ENCODE assay signal across 14 mouse cellular contexts in the genomic region with DNA sequence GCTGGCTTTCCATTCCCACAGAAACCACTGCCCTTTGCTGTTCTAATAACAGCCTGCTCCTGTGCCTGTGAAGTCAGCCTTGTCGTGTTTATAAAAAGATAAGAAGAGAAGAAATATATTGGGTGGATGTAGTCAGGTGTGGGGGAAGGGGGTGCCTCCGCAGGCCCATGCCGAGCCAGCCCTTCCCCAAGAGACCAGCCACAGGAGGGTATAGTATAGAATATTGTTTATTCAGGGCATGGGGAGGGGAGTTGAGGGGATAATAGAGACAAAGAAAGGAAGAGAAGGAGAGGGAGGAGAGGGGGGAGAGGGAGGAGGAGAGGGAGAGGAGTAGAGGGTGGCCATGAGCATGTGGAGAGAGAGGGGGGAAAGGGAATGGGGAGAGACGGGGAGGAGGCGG. TPM values are rescaled to one million over a fixed set of nuclear protein-coding genes. Genes with fewer than 3 reads are reported as not detected.
"Had no signal": no experiment of that assay in that cellular context is flagged by ENCODE, and none has a peak within 500 bp of the region (broad histone marks: within the 10 kb centered on the region; RNA-seq: fewer than 3 reads in every experiment).

No protein-coding gene starts in this region.

- H3K27me3 ChIP-seq: liver, embryonic 13.5 days; lung, embryonic 15.5 days had no signal

- H3K9me3 ChIP-seq: limb, embryonic 12.5 days; liver, embryonic 13.5 days; lung, embryonic 15.5 days had no signal

- H3K4me2 ChIP-seq: limb, embryonic 12.5 days; liver, embryonic 13.5 days; lung, embryonic 15.5 days had no signal

- DNase-seq: kidney, adult 11 months; kidney, adult 9 months; kidney, postnatal 36 days; liver; liver, embryonic 13.5 days; liver, postnatal 0 days; right cerebral cortex, postnatal 4 days; spleen, adult 18-20 months; thymus, postnatal 4 days had no signal

- H3K4me3 ChIP-seq: limb, embryonic 12.5 days; liver, embryonic 13.5 days; lung, embryonic 15.5 days had no signal

- H3K27ac ChIP-seq: kidney, postnatal 0 days; limb, embryonic 12.5 days; liver, embryonic 13.5 days; lung, embryonic 15.5 days had no signal

- ATAC-seq: liver, postnatal 0 days; midbrain, embryonic 16.5 days had no signal

- H3K36me3 ChIP-seq: limb, embryonic 12.5 days; liver, embryonic 13.5 days; lung, embryonic 15.5 days had no signal

- H3K9ac ChIP-seq: limb, embryonic 12.5 days; liver, embryonic 13.5 days; liver, postnatal 0 days; lung, embryonic 15.5 days had no signal

RNA-seq across cellular contexts. Expression of a gene that starts 58.4 kb away (rescaled TPM):
- total RNA-seq: megakaryocyte progenitor cell, adult 5-6 weeks had no signal
- polyA plus RNA-seq: liver, postnatal 0 days had no signal
